ENCODE assay signal across 21 mouse cellular contexts in the genomic region with DNA sequence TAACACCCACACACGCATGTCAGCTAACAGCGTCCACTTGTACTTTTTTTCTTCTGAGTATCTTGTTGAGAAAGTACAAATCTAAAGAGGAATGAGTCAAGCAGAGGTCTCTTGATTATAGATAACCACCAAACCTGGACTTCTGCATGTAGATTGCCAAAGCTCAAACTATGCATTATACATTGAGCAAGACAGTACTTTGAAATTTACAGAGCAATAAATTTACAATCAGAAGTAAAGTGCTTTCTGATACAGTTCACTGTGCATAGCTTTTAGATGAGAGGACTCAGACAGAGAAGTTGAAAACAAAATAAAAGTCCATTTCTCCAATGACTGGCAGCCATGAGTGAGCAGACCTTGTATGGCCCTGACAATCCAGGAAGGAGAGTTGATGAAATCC.
"Had no signal": no experiment of that assay in that cellular context is flagged by ENCODE, and none has a peak within 500 bp of the region (broad histone marks: within the 10 kb centered on the region; RNA-seq: fewer than 3 reads in every experiment).

No protein-coding gene starts in this region.

- DNase-seq: liver, postnatal 0 days; lung, adult 2 months; lung, postnatal 14 days; lung, postnatal 36 days; retina, postnatal 1 day; right cerebral cortex, adult 18-20 months; right cerebral cortex, postnatal 25 days; right cerebral cortex, postnatal 4 days; spleen, adult 18-20 months; thymus, adult 18-20 months; thymus, postnatal 25 days; thymus, postnatal 4 days had no signal

- H3K27me3 ChIP-seq: liver, embryonic 15.5 days; lung, embryonic 15.5 days; megakaryocyte, embryonic 14.5 days; midbrain, embryonic 13.5 days; midbrain, embryonic 15.5 days; neural tube, embryonic 12.5 days had no signal

- H3K27ac ChIP-seq: liver, embryonic 15.5 days; lung, embryonic 15.5 days; macrophage; midbrain, embryonic 13.5 days; midbrain, embryonic 15.5 days; neural tube, embryonic 12.5 days had no signal

- ATAC-seq: liver, postnatal 0 days; lung, postnatal 0 days; midbrain, embryonic 13.5 days; midbrain, embryonic 15.5 days had no signal

- H3K9ac ChIP-seq: liver, embryonic 15.5 days; liver, postnatal 0 days; lung, embryonic 15.5 days; midbrain, embryonic 13.5 days; midbrain, embryonic 15.5 days; neural tube, embryonic 12.5 days had no signal

- H3K9me3 ChIP-seq: liver, embryonic 15.5 days; lung, embryonic 15.5 days; megakaryocyte, embryonic 14.5 days; midbrain, embryonic 13.5 days; midbrain, embryonic 15.5 days; neural tube, embryonic 12.5 days had no signal

- H3K4me1 ChIP-seq: liver, embryonic 15.5 days; lung, embryonic 15.5 days; megakaryocyte, embryonic 14.5 days; midbrain, embryonic 13.5 days; midbrain, embryonic 15.5 days; neural tube, embryonic 12.5 days had no signal

- H3K4me3 ChIP-seq: liver, embryonic 15.5 days; lung, embryonic 15.5 days; megakaryocyte, embryonic 14.5 days; midbrain, embryonic 13.5 days; midbrain, embryonic 15.5 days; neural tube, embryonic 12.5 days had no signal

- H3K4me2 ChIP-seq: liver, embryonic 15.5 days; lung, embryonic 15.5 days; midbrain, embryonic 11.5 days; midbrain, embryonic 13.5 days; midbrain, embryonic 15.5 days; neural tube, embryonic 12.5 days had no signal

- H3K36me3 ChIP-seq: liver, embryonic 15.5 days; lung, embryonic 15.5 days; midbrain, embryonic 13.5 days; midbrain, embryonic 15.5 days; neural tube, embryonic 12.5 days had no signal
